Mouse (Mus musculus) heart, embryonic 13.5 days (tissue): ENCODE measurements around the gene Eif2s3x. TPM values are rescaled to one million over a fixed set of nuclear protein-coding genes. Genes with fewer than 3 reads are reported as not detected.

Source experiments
- ATAC-seq: fragments of 200-750 bp; cut with Nextera tagmentation; 2 replicates; pipeline ENCODE4 v1.8.0; 2017; ENCODE audit warnings: moderate TSS enrichment; ENCODE audit not compliant: insufficient number of reproducible peaks, low FRiP score, low TSS enrichment; ENCODE audit errors: extremely low read depth
- H3K27ac ChIP-seq: fragments of 300-500 bp; sonication (generic); replicated peaks from 2 replicates; pipeline ENCODE4 v1.5.1; 2015; ENCODE audit warnings: moderate library complexity, mild to moderate bottlenecking, inconsistent platforms
- H3K27me3 ChIP-seq: fragments of 300-500 bp; sonication (generic); replicated peaks from 2 replicates; pipeline ENCODE4 v1.6.1; 2015; ENCODE audit warnings: mild to moderate bottlenecking, inconsistent platforms
- H3K36me3 ChIP-seq: fragments of 300-500 bp; sonication (generic); 2 replicates; pipeline ENCODE4 v1.6.1; 2015; ENCODE audit warnings: mild to moderate bottlenecking, inconsistent platforms
- H3K4me1 ChIP-seq: fragments of 300-500 bp; sonication (generic); 2 replicates; pipeline ENCODE4 v1.6.1; 2015; ENCODE audit warnings: inconsistent platforms
- H3K4me2 ChIP-seq: fragments of 300-500 bp; sonication (generic); 2 replicates; pipeline ENCODE4 v1.6.1; 2015; ENCODE audit warnings: inconsistent platforms, mild to moderate bottlenecking, moderate library complexity
- H3K4me3 ChIP-seq: fragments of 300-500 bp; sonication (generic); 2 replicates; pipeline ENCODE4 v1.5.1; 2015; ENCODE audit warnings: moderate library complexity, mild to moderate bottlenecking, inconsistent platforms
- H3K9ac ChIP-seq: fragments of 300-500 bp; sonication (generic); 2 replicates; pipeline ENCODE4 v1.6.1; 2015; ENCODE audit warnings: inconsistent platforms, mild to moderate bottlenecking, moderate library complexity
- H3K9me3 ChIP-seq: fragments of 300-500 bp; sonication (generic); 2 replicates; pipeline ENCODE4 v1.6.1; 2016; ENCODE audit warnings: inconsistent platforms
- WGBS: fragments of 180-500 bp; shearing (Covaris S2); methylation state at CpG from one replicate; pipeline ENCODE4 v1.1.7; 2015; ENCODE audit warnings: mixed read lengths; 5-methylcytosine and 5-hydroxymethylcytosine counted together
- polyA plus RNA-seq: library from polyadenylated mRNA; unstranded; fragments of >200 nt; fragmentation: Nextera tagmentation; extraction: Ambion mirVana; gene quantifications from 2 replicates; pipeline ENCODE4 v1.2.1, GENCODE M21; 2015

The Eif2s3x gene
- polyA plus RNA-seq, 1 experiment from 2014 or later = 50.5 TPM

GRCm38 (mm10) chrX:94183814-94184213, 28.8 kb downstream of the Eif2s3x start:
- no peak overlapping the region for H3K27ac ChIP-seq
- H3K36me3 ChIP-seq = no peaks in the 10 kb centered on the region
- WGBS = 26% methylated on average over 2 of the region's 3 CpGs
- no peak overlapping the region for H3K4me2 ChIP-seq
- H3K9me3 ChIP-seq = no peaks in the 10 kb centered on the region
- peaks cover 32% of the 10 kb centered on the region for H3K27me3 ChIP-seq
- H3K9ac ChIP-seq = no peak overlapping the region
- no peak for ATAC-seq
- no peaks in the 10 kb centered on the region for H3K4me1 ChIP-seq
- no peak overlapping the region for H3K4me3 ChIP-seq

- peak overlapping the region; percentile 81 for H3K9ac ChIP-seq
- no peaks in the 10 kb centered on the region for H3K36me3 ChIP-seq
- peak overlapping the region; percentile 64 for H3K4me3 ChIP-seq
- under 1% methylated on average over 55 of the region's 55 CpGs for WGBS
- peak overlapping the region; percentile 98 for H3K27ac ChIP-seq
- peaks cover 51% of the 10 kb centered on the region for H3K27me3 ChIP-seq
- no peaks in the 10 kb centered on the region for H3K9me3 ChIP-seq
- peaks cover 4% of the 10 kb centered on the region for H3K4me1 ChIP-seq
- peak overlapping the region; percentile 73 for H3K4me2 ChIP-seq
- ATAC-seq = peak; percentile 96
Measured at GRCm38 (mm10) chrX:94177715-94178340, 34.8 kb downstream of the Eif2s3x start.

GRCm38 (mm10) chrX:94169348-94169747, 43.3 kb downstream of the Eif2s3x start:
- no peak overlapping the region for H3K27ac ChIP-seq
- 64% methylated on average over 6 of the region's 6 CpGs for WGBS
- H3K4me3 ChIP-seq = no peak overlapping the region
- H3K4me1 ChIP-seq = no peaks in the 10 kb centered on the region
- no peak overlapping the region for H3K4me2 ChIP-seq
- no peak overlapping the region for H3K9ac ChIP-seq
- no peaks in the 10 kb centered on the region for H3K36me3 ChIP-seq
- ATAC-seq = no peak
- peaks cover 77% of the 10 kb centered on the region for H3K27me3 ChIP-seq
- H3K9me3 ChIP-seq = no peaks in the 10 kb centered on the region

GRCm38 (mm10) chrX:94152251-94152830, 60.3 kb downstream of the Eif2s3x start:
- Histone ChIP-seq H3K27me3 (peaks cover 87% of the 10 kb centered on the region), H3K4me2 (no peak overlapping the region), H3K4me1 (no peaks in the 10 kb centered on the region), H3K4me3 (no peak overlapping the region), H3K27ac (no peak overlapping the region), H3K36me3 (no peaks in the 10 kb centered on the region), H3K9ac (no peak overlapping the region), H3K9me3 (no peaks in the 10 kb centered on the region)
- ATAC-seq = no peak
- WGBS = 47% methylated on average over 11 of the region's 11 CpGs

- Histone ChIP-seq H3K27me3 (peaks cover 83% of the 10 kb centered on the region), H3K27ac (no peak overlapping the region), H3K9ac (no peak overlapping the region), H3K9me3 (no peaks in the 10 kb centered on the region), H3K4me2 (no peak overlapping the region), H3K4me1 (no peaks in the 10 kb centered on the region), H3K36me3 (no peaks in the 10 kb centered on the region), H3K4me3 (no peak overlapping the region)
- ATAC-seq = no peak
- WGBS = 57% methylated on average over 19 of the region's 19 CpGs
Measured at GRCm38 (mm10) chrX:94150471-94150870, 62.2 kb downstream of the Eif2s3x start.

- no peak for ATAC-seq
- Histone ChIP-seq H3K4me3 (no peak overlapping the region), H3K9me3 (no peaks in the 10 kb centered on the region), H3K36me3 (no peaks in the 10 kb centered on the region), H3K9ac (no peak overlapping the region), H3K27ac (no peak overlapping the region), H3K27me3 (peaks cover 85% of the 10 kb centered on the region), H3K4me1 (no peaks in the 10 kb centered on the region; the same call in 1 of the 2 replicates), H3K4me2 (no peak overlapping the region)
- 46% methylated on average over 7 of the region's 7 CpGs for WGBS
Measured at GRCm38 (mm10) chrX:94142004-94142771, 70.5 kb downstream of the Eif2s3x start.

- no peak overlapping the region for H3K4me2 ChIP-seq
- no peaks in the 10 kb centered on the region for H3K9me3 ChIP-seq
- no peak overlapping the region for H3K9ac ChIP-seq
- H3K27ac ChIP-seq = no peak overlapping the region
- no peak overlapping the region for H3K4me3 ChIP-seq
- H3K36me3 ChIP-seq = no peaks in the 10 kb centered on the region
- WGBS = 88% methylated on average over 1 of the region's 1 CpGs
- no peaks in the 10 kb centered on the region; the same call in 1 of the 2 replicates for H3K4me1 ChIP-seq
- ATAC-seq = no peak
- H3K27me3 ChIP-seq = peaks cover 90% of the 10 kb centered on the region
Measured at GRCm38 (mm10) chrX:94140080-94140479, 72.6 kb downstream of the Eif2s3x start.

Other genes starting within 250 kb of the Eif2s3x start
- not detected in 2 replicates for gene AU015836, start 244.2 kb downstream of the Eif2s3x start, polyA plus RNA-seq
- gene Zfx, start 89.2 kb downstream of the Eif2s3x start, polyA plus RNA-seq = 15.8 and 21.1 TPM in 2 replicates
- 3.8 and 4.4 TPM in 2 replicates for gene Klhl15, start 21.7 kb upstream of the Eif2s3x start, polyA plus RNA-seq
- 0.11 TPM in 1 of 2 replicates, not detected in the other for gene Fam90a1b, start 153.9 kb upstream of the Eif2s3x start, polyA plus RNA-seq
- 179 and 192 TPM in 2 replicates for gene Apoo, start 154.3 kb upstream of the Eif2s3x start, polyA plus RNA-seq